In genomic region chr3:90247630-90247959, GRCm38 (mm10) we compare ENCODE assay signal across 8 mouse cellular contexts. TPM values are rescaled to one million over a fixed set of nuclear protein-coding genes. Genes with fewer than 3 reads are reported as not detected.
DNase-seq lines count a peak whose midpoint lies in the region; ATAC-seq and TF ChIP-seq lines count a peak whose summit lies in the region.

No protein-coding gene starts in this region.

- peak overlapping the region; percentile 84 for H3K4me3 ChIP-seq in gastrocnemius, adult 2 months
- H3K4me3 ChIP-seq in limb, embryonic 15.5 days, result peak overlapping the region; percentile 81
- peak overlapping the region; percentile 78 for H3K4me3 ChIP-seq in stomach, postnatal 0 days (ENCODE audit: low read depth, low read length)

- peak overlapping the region; percentile 86 for H3K4me2 ChIP-seq in limb, embryonic 15.5 days
- H3K4me2 ChIP-seq in stomach, postnatal 0 days (replicated peaks; ENCODE audit: low read depth), result peak overlapping the region; percentile 70

- TF ChIP-seq EP300 in stomach, postnatal 0 days (optimal IDR thresholded peaks at IDR 0.05), result no peak

- H3K9ac ChIP-seq in limb, embryonic 15.5 days, result peak overlapping the region; percentile 35; the same call in 1 of the 2 replicates
- peak overlapping the region; percentile 86 for H3K9ac ChIP-seq in stomach, postnatal 0 days (ENCODE audit: low read length)

- no peaks in the 10 kb centered on the region for H3K9me3 ChIP-seq in limb, embryonic 15.5 days
- no peaks in the 10 kb centered on the region for H3K9me3 ChIP-seq in stomach, postnatal 0 days (ENCODE audit: control insufficient read depth, low read length)

- H3K36me3 ChIP-seq in limb, embryonic 15.5 days, result peaks cover 12% of the 10 kb centered on the region
- peaks cover 11% of the 10 kb centered on the region for H3K36me3 ChIP-seq in stomach, postnatal 0 days (ENCODE audit: control insufficient read depth, insufficient read depth, low read length)

- no peak; the same call in 1 of the 2 replicates for ATAC-seq in limb, embryonic 15.5 days (ENCODE audit: insufficient number of reproducible peaks, low FRiP score, low TSS enrichment, low read depth)
- no peak for ATAC-seq in stomach, postnatal 0 days (ENCODE audit: low FRiP score, low TSS enrichment)

- H3K27ac ChIP-seq in gastrocnemius, adult 2 months, result peak overlapping the region; percentile 99
- H3K27ac ChIP-seq in limb, embryonic 15.5 days, result peak overlapping the region; percentile 95
- H3K27ac ChIP-seq in stomach, postnatal 0 days (replicated peaks), result peak overlapping the region; percentile 98

- no peak for DNase-seq in gastrocnemius, adult 2 months
- DNase-seq in gastrocnemius, adult 8-10 months (ENCODE audit: low spot score in 2 of 2), result no peak
- DNase-seq in urinary bladder, postnatal 14 days (ENCODE audit: low spot score), result peak; percentile 27
- DNase-seq in urinary bladder, postnatal 25 days (ENCODE audit: low spot score), result no peak
- no peak for DNase-seq in stomach, postnatal 0 days (ENCODE audit: low spot score)
- DNase-seq in left cerebral cortex, postnatal 36 days (ENCODE audit: low spot score in 2 of 2), result no peak
- no peak for DNase-seq in adrenal gland, postnatal 4 days (ENCODE audit: low spot score in 2 of 2)

- no peak for TF ChIP-seq CTCF in gastrocnemius, adult 2 months (IDR thresholded peaks at IDR 0.05)
- no peak for TF ChIP-seq CTCF in stomach, postnatal 0 days (IDR thresholded peaks at IDR 0.05; ENCODE audit: low read depth)

- intact Hi-C loops in gastrocnemius, adult 2 months (cut with DNase I), result no loop called here
- intact Hi-C loops in left cerebral cortex, postnatal 36 days (cut with DNase I), result loop anchor here (5.0 kb wide), 1 partner anchor 35 kb away; the partner anchor contains the start of genes Rab13 and Rps27

- peaks cover 29% of the 10 kb centered on the region for H3K4me1 ChIP-seq in limb, embryonic 15.5 days
- H3K4me1 ChIP-seq in stomach, postnatal 0 days (replicated peaks; ENCODE audit: control insufficient read depth, insufficient read depth), result peaks cover 6% of the 10 kb centered on the region; the same call in 1 of the 2 replicates

- no peaks in the 10 kb centered on the region for H3K27me3 ChIP-seq in limb, embryonic 15.5 days
- H3K27me3 ChIP-seq in stomach, postnatal 0 days (ENCODE audit: control insufficient read depth, insufficient read depth, low read length), result no peaks in the 10 kb centered on the region

- WGBS in limb, embryonic 15.5 days, result 0% methylated on average over 3 of the region's 3 CpGs
- 3% methylated on average over 3 of the region's 3 CpGs for WGBS in stomach, postnatal 0 days

RNA-seq across cellular contexts. Expression of gene Slc39a1, which starts 0.4 kb away (rescaled TPM):
- total RNA-seq in gastrocnemius, adult 2 months (2021), result 10 to 100 TPM; 41.6 to 50.6 TPM
- total RNA-seq in gastrocnemius, adult 8-10 months (2022), result 10 to 100 TPM; 37.8 to 46.4 (median 43.6) TPM
- polyA plus RNA-seq in limb, embryonic 15.5 days (2015; fragmentation: Nextera tagmentation; extraction: Ambion mirVana), result 119 and 122 TPM in 2 replicates
- 95.4 and 102 TPM in 2 replicates for polyA plus RNA-seq in stomach, postnatal 0 days (2015; fragmentation: Nextera tagmentation; extraction: Ambion mirVana)
- total RNA-seq in left cerebral cortex, postnatal 36 days (2021), result 10 to 100 TPM; 45.8 to 51.9 TPM
- 100 to 1,000 TPM; 136 TPM for total RNA-seq in adrenal gland, postnatal 4 days (2021)

RNA-seq across cellular contexts. Expression of gene Creb3l4, which starts 4.3 kb away (rescaled TPM):
- total RNA-seq in gastrocnemius, adult 2 months (2021), result not detected
- total RNA-seq in gastrocnemius, adult 8-10 months (2022), result not detected
- 5.8 and 6.5 TPM in 2 replicates for polyA plus RNA-seq in limb, embryonic 15.5 days (2015; fragmentation: Nextera tagmentation; extraction: Ambion mirVana)
- 41.9 TPM in 2 replicates for polyA plus RNA-seq in stomach, postnatal 0 days (2015; fragmentation: Nextera tagmentation; extraction: Ambion mirVana)
- total RNA-seq in left cerebral cortex, postnatal 36 days (2021), result not detected
- total RNA-seq in adrenal gland, postnatal 4 days (2021), result under 1 TPM; 0.87 to 0.98 TPM

RNA-seq across cellular contexts. Expression of gene Crtc2, which starts 6.4 kb away (rescaled TPM):
- 10 to 100 TPM; 16.8 to 17.3 TPM for total RNA-seq in gastrocnemius, adult 2 months (2021)
- total RNA-seq in gastrocnemius, adult 8-10 months (2022), result 10 to 100 TPM; 15.3 to 21.7 (median 16.5) TPM
- 20.1 and 20.8 TPM in 2 replicates for polyA plus RNA-seq in limb, embryonic 15.5 days (2015; fragmentation: Nextera tagmentation; extraction: Ambion mirVana)
- 8.9 and 11.8 TPM in 2 replicates for polyA plus RNA-seq in stomach, postnatal 0 days (2015; fragmentation: Nextera tagmentation; extraction: Ambion mirVana)
- 10 to 100 TPM; 34.1 to 38.1 TPM for total RNA-seq in left cerebral cortex, postnatal 36 days (2021)
- 10 to 100 TPM; 57.6 to 57.9 TPM for total RNA-seq in adrenal gland, postnatal 4 days (2021)

RNA-seq across cellular contexts. Expression of gene Jtb, which starts 16.2 kb away (rescaled TPM):
- 10 to 100 TPM; 64.8 to 68.8 TPM for total RNA-seq in gastrocnemius, adult 2 months (2021)
- total RNA-seq in gastrocnemius, adult 8-10 months (2022), result 10 to 100 TPM; 67.8 to 75.4 (median 71.8) TPM
- polyA plus RNA-seq in limb, embryonic 15.5 days (2015; fragmentation: Nextera tagmentation; extraction: Ambion mirVana), result 112 and 125 TPM in 2 replicates
- 131 TPM in 2 replicates for polyA plus RNA-seq in stomach, postnatal 0 days (2015; fragmentation: Nextera tagmentation; extraction: Ambion mirVana)
- 10 to 100 TPM; 45.0 to 45.3 TPM for total RNA-seq in left cerebral cortex, postnatal 36 days (2021)
- total RNA-seq in adrenal gland, postnatal 4 days (2021), result 10 to 100 TPM; 62.8 to 64.6 TPM

RNA-seq across cellular contexts. Expression of gene Dennd4b, which starts 17.4 kb away (rescaled TPM):
- 10 to 100 TPM; 82.2 to 84.2 TPM for total RNA-seq in gastrocnemius, adult 2 months (2021)
- 100 to 1,000 TPM in 1 of 4 experiments, 10 to 100 TPM in 3; 76.0 to 106 (median 85.8) TPM for total RNA-seq in gastrocnemius, adult 8-10 months (2022)
- polyA plus RNA-seq in limb, embryonic 15.5 days (2015; fragmentation: Nextera tagmentation; extraction: Ambion mirVana), result 3.9 and 4.7 TPM in 2 replicates
- polyA plus RNA-seq in stomach, postnatal 0 days (2015; fragmentation: Nextera tagmentation; extraction: Ambion mirVana), result 0.95 and 1.1 TPM in 2 replicates
- total RNA-seq in left cerebral cortex, postnatal 36 days (2021), result 10 to 100 TPM; 34.8 to 39.8 TPM
- total RNA-seq in adrenal gland, postnatal 4 days (2021), result 10 to 100 TPM; 15.5 to 17.4 TPM
